Mouse (Mus musculus): ENCODE measurements around the gene Ifitm2.
A peak's percentile ranks its signal among the peaks of the same experiment; 100 is the strongest.

Ifitm2 gene

GRCm38 (mm10) chr7:140943356-140943755 lies 12.4 kb downstream of the Ifitm2 start:
- no peak for DNase-seq (ENCODE audit: low spot score in 2 of 2)

GRCm38 (mm10) chr7:140942811-140943210 lies 13.0 kb downstream of the Ifitm2 start:
- DNase-seq (ENCODE audit: low spot score in 2 of 2): no peak

- no peak for DNase-seq (ENCODE audit: low spot score in 2 of 2)
Observed at GRCm38 (mm10) chr7:140942341-140942740, 13.4 kb downstream of the Ifitm2 start.

GRCm38 (mm10) chr7:140941222-140942051 lies 14.3 kb downstream of the Ifitm2 start, which contains the start of gene Pgghg:
Pgghg (plus strand) TSS chr7:140941391.
- DNase-seq (ENCODE audit: low spot score in 2 of 2): peak; percentile 78 to 87

GRCm38 (mm10) chr7:140939669-140940171 lies 16.1 kb downstream of the Ifitm2 start:
- DNase-seq (ENCODE audit: low spot score in 2 of 2): peak in 1 of 2 experiments; percentile 55

- DNase-seq (ENCODE audit: low spot score in 2 of 2): no peak
Observed at GRCm38 (mm10) chr7:140938896-140939295, 16.9 kb downstream of the Ifitm2 start.

GRCm38 (mm10) chr7:140938436-140938835 lies 17.4 kb downstream of the Ifitm2 start:
- DNase-seq (ENCODE audit: low spot score in 2 of 2): no peak

- no peak for DNase-seq (ENCODE audit: low spot score in 2 of 2)
Observed at GRCm38 (mm10) chr7:140927181-140927580, 28.6 kb downstream of the Ifitm2 start.

GRCm38 (mm10) chr7:140923070-140923775 lies 32.6 kb downstream of the Ifitm2 start:
- no peak for DNase-seq (ENCODE audit: low spot score in 2 of 2)

- peak in 1 of 2 experiments; percentile 43 for DNase-seq (ENCODE audit: low spot score in 2 of 2)
Observed at GRCm38 (mm10) chr7:140922398-140923069, 33.3 kb downstream of the Ifitm2 start.

GRCm38 (mm10) chr7:140921225-140921975 lies 34.4 kb downstream of the Ifitm2 start:
- no peak for DNase-seq (ENCODE audit: low spot score in 2 of 2)

GRCm38 (mm10) chr7:140920418-140921029 lies 35.3 kb downstream of the Ifitm2 start, which contains the start of gene Nlrp6:
Nlrp6 (plus strand) TSS chr7:140920902.
- no peak for DNase-seq (ENCODE audit: low spot score in 2 of 2)

- DNase-seq (ENCODE audit: low spot score in 2 of 2): no peak
Observed at GRCm38 (mm10) chr7:140919911-140920310, 35.9 kb downstream of the Ifitm2 start.

- no peak for DNase-seq (ENCODE audit: low spot score in 2 of 2)
Observed at GRCm38 (mm10) chr7:140914031-140914690, 41.6 kb downstream of the Ifitm2 start.

GRCm38 (mm10) chr7:140912846-140913482 lies 42.8 kb downstream of the Ifitm2 start:
- no peak for DNase-seq (ENCODE audit: low spot score in 2 of 2)

- no peak for DNase-seq (ENCODE audit: low spot score in 2 of 2)
Observed at GRCm38 (mm10) chr7:140912293-140912692, 43.5 kb downstream of the Ifitm2 start.

GRCm38 (mm10) chr7:140908634-140909107 lies 47.1 kb downstream of the Ifitm2 start:
- DNase-seq (ENCODE audit: low spot score in 2 of 2): peak; percentile 60 to 76

- DNase-seq (ENCODE audit: low spot score in 2 of 2): no peak
Observed at GRCm38 (mm10) chr7:140908181-140908580, 47.6 kb downstream of the Ifitm2 start.

- DNase-seq (ENCODE audit: low spot score in 2 of 2): no peak
Observed at GRCm38 (mm10) chr7:140907697-140908096, 48.1 kb downstream of the Ifitm2 start.

GRCm38 (mm10) chr7:140907131-140907530 lies 48.7 kb downstream of the Ifitm2 start:
- no peak for DNase-seq (ENCODE audit: low spot score in 2 of 2)
